Mouse (Mus musculus): ENCODE results near the gene Prlhr. TPM values are rescaled to one million over a fixed set of nuclear protein-coding genes. Genes with fewer than 3 reads are reported as not detected.

Gene Prlhr
- not detected in 2 replicates for polyA plus RNA-seq (2015; fragmentation: Nextera tagmentation; extraction: Ambion mirVana)

DNA sequence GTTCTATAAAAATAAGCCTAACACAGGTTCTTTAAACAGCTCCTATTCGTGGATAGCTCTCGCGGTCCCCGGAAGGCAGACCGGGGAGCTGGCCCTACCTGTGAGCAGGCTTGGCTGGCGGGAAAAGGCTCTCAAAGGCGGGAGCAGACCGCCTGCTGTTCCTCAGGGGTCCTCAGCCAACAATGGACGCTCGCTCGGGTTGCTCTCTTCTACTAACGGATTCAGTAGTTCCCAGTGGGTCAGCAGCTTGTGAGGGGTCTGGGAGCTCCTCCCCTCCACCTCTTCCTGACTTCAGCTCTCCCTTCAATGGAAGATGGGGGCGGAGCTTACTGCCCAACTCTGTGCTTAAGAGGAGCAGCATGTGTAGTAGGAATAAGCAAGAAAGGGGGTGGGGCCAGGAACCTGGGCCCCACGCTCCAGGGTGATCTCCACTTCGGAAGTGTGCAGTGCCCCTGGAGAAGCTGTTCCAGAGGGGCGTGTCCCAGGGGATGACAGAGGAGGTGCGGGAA is at the start of gene Prlhr:
TSS of gene Prlhr (minus strand) at position 51 of the 509 bp plus-strand sequence.
- 3% methylated on average over 17 of the region's 17 CpGs for WGBS

DNA sequence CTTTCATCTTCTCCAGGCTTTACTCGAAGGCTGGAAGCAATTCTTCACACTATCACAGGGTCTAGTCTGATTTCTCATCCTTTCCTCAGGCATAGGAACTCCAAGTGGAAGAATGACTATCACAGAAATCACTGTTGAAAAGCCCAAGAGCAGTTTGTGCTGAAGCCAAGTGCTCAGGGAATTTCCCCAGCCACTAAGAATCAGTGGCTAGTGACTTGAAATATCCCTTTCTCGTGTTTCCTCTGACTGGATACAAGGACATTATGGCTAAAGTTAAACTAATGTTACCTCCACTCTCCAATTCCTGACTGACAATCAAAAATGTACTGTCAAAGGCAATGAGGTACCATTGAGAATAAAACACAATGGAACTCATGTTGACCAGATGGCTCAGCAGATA is 47.0 kb upstream of the Prlhr start:
- Histone ChIP-seq H3K36me3 (no peaks in the 10 kb centered on the region), H3K27me3 (no peaks in the 10 kb centered on the region), H3K9ac (no peak overlapping the region), H3K9me3 (no peaks in the 10 kb centered on the region), H3K27ac (no peak overlapping the region), H3K4me2 (no peak overlapping the region), H3K4me1 (no peaks in the 10 kb centered on the region), H3K4me3 (no peak overlapping the region)
- WGBS, result 63% methylated on average over 2 of the region's 2 CpGs
- no peak for ATAC-seq (ENCODE audit: insufficient number of reproducible peaks, insufficient read depth, low FRiP score, low TSS enrichment, low read depth)

More for the DNA sequence above, at the start of gene Prlhr:
- no peak for ATAC-seq (ENCODE audit: insufficient number of reproducible peaks, insufficient read depth, low FRiP score, low TSS enrichment, low read depth)
- H3K36me3 ChIP-seq, result no peaks in the 10 kb centered on the region
- no peak within 1 kb of the TSS for H3K9ac ChIP-seq
- H3K27me3 ChIP-seq, result peaks cover 49% of the 10 kb centered on the region
- peaks cover 15% of the 10 kb centered on the region for H3K4me1 ChIP-seq
- peak within 1 kb of the TSS; percentile 24 for H3K4me3 ChIP-seq
- peak within 1 kb of the TSS; percentile 54 for H3K4me2 ChIP-seq
- H3K27ac ChIP-seq, result no peak within 1 kb of the TSS
- H3K9me3 ChIP-seq, result no peaks in the 10 kb centered on the region

DNA sequence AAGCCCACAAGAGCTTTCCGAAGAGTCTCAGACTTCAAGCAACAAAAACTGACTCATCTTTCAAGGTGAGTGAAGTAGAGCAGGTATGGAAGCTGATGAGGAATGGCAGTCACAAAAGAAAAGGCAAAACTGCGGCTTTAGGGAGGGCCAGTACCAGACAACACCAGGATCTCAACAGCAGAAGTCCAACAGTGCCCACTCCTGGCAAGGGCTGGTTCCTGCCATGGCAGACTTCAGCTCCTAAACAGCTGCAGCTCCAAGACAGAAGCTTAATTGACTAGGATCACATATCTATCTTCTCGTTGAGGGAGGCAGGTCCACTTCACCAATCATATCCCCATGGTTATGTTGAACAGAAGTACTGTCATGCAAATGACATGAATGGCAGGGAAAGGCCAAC is 45.3 kb upstream of the Prlhr start:
- ATAC-seq (ENCODE audit: insufficient number of reproducible peaks, insufficient read depth, low FRiP score, low TSS enrichment, low read depth), result no peak
- Histone ChIP-seq H3K9me3 (no peaks in the 10 kb centered on the region), H3K9ac (no peak overlapping the region), H3K4me2 (no peak overlapping the region), H3K27me3 (no peaks in the 10 kb centered on the region), H3K4me1 (no peaks in the 10 kb centered on the region), H3K27ac (no peak overlapping the region), H3K36me3 (no peaks in the 10 kb centered on the region), H3K4me3 (no peak overlapping the region)
- 62% methylated on average over 3 of the region's 3 CpGs for WGBS

DNA sequence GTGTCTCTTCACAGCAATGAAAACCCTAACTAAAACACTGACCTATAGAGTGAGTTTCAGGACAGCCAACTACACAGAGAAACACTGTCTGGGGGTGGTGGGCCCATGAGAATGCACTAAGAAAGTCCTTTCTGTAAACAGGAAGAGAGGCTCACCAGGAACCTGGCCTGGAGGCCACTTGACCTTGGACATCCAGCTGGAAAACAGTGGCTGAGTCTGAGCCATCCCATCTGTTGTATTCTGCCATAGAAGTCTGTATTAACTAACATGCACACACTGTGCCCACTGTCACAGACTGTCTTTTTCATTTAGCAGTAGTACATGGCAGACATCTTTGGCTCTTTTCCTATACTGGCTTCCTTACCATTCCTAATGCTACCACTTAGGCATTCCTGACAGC is 32.1 kb upstream of the Prlhr start:
- no peaks in the 10 kb centered on the region for H3K4me1 ChIP-seq
- no peak overlapping the region for H3K4me2 ChIP-seq
- no peak overlapping the region for H3K9ac ChIP-seq
- H3K4me3 ChIP-seq, result no peak overlapping the region
- no peaks in the 10 kb centered on the region for H3K27me3 ChIP-seq
- H3K9me3 ChIP-seq, result no peaks in the 10 kb centered on the region
- H3K36me3 ChIP-seq, result no peaks in the 10 kb centered on the region
- no peak overlapping the region for H3K27ac ChIP-seq
- no peak for ATAC-seq (ENCODE audit: insufficient number of reproducible peaks, insufficient read depth, low FRiP score, low TSS enrichment, low read depth)

DNA sequence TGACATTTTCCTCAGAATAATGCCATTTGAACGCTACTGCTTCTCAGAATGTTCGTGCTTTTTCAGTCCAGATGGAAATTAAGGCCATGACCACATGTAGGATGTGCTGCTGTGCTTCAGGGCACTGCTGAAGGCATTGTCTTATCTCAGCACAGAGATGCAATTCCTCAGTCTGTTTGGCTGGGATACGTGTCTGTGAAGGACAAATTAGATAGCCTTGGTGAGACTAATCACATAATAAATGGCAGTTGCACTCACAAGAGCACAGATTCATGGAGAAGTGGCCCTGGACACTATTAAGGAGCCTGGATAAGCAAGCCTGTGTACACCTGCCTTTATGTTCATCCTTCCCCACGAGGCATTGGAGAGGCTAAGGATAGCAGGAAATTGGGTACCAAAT is 29.1 kb upstream of the Prlhr start:
- no peaks in the 10 kb centered on the region for H3K4me1 ChIP-seq
- no peak overlapping the region for H3K4me3 ChIP-seq
- no peak overlapping the region for H3K27ac ChIP-seq
- H3K9me3 ChIP-seq, result no peaks in the 10 kb centered on the region
- no peaks in the 10 kb centered on the region for H3K36me3 ChIP-seq
- H3K4me2 ChIP-seq, result no peak overlapping the region
- no peak overlapping the region for H3K9ac ChIP-seq
- 62% methylated on average over 4 of the region's 4 CpGs for WGBS
- no peaks in the 10 kb centered on the region for H3K27me3 ChIP-seq
- no peak for ATAC-seq (ENCODE audit: insufficient number of reproducible peaks, insufficient read depth, low FRiP score, low TSS enrichment, low read depth)

DNA sequence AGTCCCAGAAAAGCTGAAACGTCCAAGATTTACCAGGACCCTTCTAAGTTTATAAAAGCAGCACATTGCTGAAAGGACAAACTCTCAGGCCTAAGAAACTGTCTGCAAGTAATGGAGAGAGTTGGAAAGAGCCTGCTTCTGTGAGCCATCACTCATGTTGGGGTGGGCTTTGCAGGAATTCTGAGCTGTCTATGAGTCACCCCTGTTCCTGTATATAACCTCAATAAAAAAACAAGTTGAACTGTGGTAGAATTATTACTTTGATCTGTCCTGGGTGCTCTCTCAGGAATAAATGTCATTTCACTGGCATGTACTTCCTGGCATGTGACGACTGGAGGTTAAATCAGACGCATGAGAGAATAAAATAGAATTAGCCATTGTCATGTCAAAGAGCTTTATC is 27.7 kb upstream of the Prlhr start:
- Histone ChIP-seq H3K36me3 (no peaks in the 10 kb centered on the region), H3K4me3 (no peak overlapping the region), H3K9me3 (no peaks in the 10 kb centered on the region), H3K27ac (no peak overlapping the region), H3K27me3 (no peaks in the 10 kb centered on the region), H3K9ac (no peak overlapping the region), H3K4me2 (no peak overlapping the region), H3K4me1 (no peaks in the 10 kb centered on the region)
- WGBS, result 60% methylated on average over 3 of the region's 3 CpGs
- no peak for ATAC-seq (ENCODE audit: insufficient number of reproducible peaks, insufficient read depth, low FRiP score, low TSS enrichment, low read depth)

DNA sequence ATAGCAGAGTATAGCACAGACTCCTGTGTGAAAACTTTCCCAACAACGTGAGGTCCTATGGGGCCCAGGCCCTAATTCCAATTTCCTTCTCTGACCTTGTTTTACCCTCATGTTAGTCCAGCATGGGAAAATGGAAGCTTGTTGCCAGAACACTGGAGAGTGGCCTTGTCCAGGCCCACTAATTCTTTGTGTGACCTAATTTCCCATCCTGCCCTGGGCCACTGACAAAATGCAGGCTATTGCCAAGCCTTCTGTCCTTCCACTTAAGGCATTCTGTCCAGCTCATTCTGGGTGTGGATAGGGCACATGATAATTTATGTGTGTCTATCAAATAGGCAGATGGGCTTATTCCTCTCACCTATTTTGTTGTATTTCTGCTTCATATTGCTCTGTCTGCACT is 21.5 kb upstream of the Prlhr start:
- 82% methylated on average over 1 of the region's 1 CpGs for WGBS
- H3K27me3 ChIP-seq, result no peaks in the 10 kb centered on the region
- no peak overlapping the region for H3K9ac ChIP-seq
- H3K27ac ChIP-seq, result no peak overlapping the region
- no peaks in the 10 kb centered on the region for H3K9me3 ChIP-seq
- H3K4me2 ChIP-seq, result no peak overlapping the region
- H3K36me3 ChIP-seq, result no peaks in the 10 kb centered on the region
- no peak overlapping the region for H3K4me3 ChIP-seq
- no peak for ATAC-seq (ENCODE audit: insufficient number of reproducible peaks, insufficient read depth, low FRiP score, low TSS enrichment, low read depth)
- no peaks in the 10 kb centered on the region for H3K4me1 ChIP-seq

DNA sequence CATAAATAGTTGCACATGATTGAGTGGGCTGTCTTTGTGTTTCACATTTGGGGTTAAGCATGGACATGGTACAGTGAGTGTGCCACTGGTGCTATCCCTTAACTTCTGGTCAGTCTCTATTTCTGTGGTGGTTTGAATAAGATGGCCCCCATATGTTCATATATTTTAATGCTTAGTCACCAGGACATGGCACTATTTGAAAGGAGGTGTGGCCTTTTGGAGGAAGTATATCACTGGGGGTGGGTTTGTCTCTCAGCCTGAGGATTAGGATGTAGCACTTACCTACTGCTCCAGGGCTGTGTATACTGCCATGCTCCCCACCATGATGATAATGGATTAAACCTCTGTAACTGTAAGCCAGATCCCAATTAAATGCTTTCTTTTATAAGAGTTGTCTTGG is 17.2 kb upstream of the Prlhr start:
- Histone ChIP-seq H3K4me2 (no peak overlapping the region), H3K4me3 (no peak overlapping the region)
- no peak for ATAC-seq (ENCODE audit: insufficient number of reproducible peaks, insufficient read depth, low FRiP score, low TSS enrichment, low read depth)

DNA sequence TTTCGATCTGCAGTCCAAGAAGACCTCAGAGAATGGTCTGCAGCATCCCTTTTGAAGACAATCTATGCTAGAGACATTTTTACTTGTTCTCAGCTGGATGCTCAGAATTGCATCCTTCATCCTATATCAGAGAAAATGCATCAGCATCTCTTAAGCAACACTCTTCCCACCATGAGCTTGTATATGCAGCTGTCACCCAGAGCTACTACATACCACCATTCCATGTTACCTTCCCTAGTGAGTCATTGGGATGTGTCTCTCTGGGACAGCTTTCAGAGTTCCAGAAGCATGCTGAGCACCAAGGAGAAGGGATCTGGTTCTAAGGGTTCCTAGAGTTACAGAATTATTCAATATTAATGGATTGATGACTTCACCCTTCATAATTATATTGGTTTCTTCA is 10.8 kb upstream of the Prlhr start:
- H3K4me2 ChIP-seq, result no peak overlapping the region
- no peaks in the 10 kb centered on the region; the same call in 1 of the 2 replicates for H3K27me3 ChIP-seq
- 39% methylated on average over 1 of the region's 1 CpGs for WGBS
- H3K4me3 ChIP-seq, result no peak overlapping the region
- H3K4me1 ChIP-seq, result no peaks in the 10 kb centered on the region
- H3K27ac ChIP-seq, result no peak overlapping the region
- H3K9me3 ChIP-seq, result no peaks in the 10 kb centered on the region
- no peak for ATAC-seq (ENCODE audit: insufficient number of reproducible peaks, insufficient read depth, low FRiP score, low TSS enrichment, low read depth)
- no peaks in the 10 kb centered on the region for H3K36me3 ChIP-seq
- H3K9ac ChIP-seq, result no peak overlapping the region

More for the DNA sequence above, 17.2 kb upstream of the Prlhr start:
- H3K36me3 ChIP-seq, result no peaks in the 10 kb centered on the region
- no peaks in the 10 kb centered on the region for H3K9me3 ChIP-seq
- no peak overlapping the region for H3K27ac ChIP-seq
- no peaks in the 10 kb centered on the region for H3K27me3 ChIP-seq
- H3K9ac ChIP-seq, result no peak overlapping the region
- H3K4me1 ChIP-seq, result no peaks in the 10 kb centered on the region

DNA sequence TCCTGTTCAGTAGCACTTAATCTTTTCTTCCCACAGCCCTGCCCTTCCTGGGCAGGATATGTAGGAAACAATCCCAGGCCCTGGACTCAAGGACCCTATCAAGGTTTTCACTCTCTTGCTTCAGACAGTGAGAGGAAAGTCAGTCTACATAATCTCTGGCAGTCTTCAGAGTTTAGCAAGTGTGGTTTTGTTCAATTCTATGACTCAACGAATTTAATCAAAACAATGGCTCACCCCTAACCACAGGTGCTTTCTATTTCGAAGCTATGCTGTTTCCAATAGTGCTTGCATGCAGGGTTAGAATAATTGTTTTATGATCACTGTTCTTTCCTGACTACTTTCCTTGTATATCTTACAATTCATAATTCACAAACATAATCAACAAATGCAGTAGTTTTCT is 9.7 kb upstream of the Prlhr start:
- Histone ChIP-seq H3K4me1 (no peaks in the 10 kb centered on the region), H3K4me3 (no peak overlapping the region), H3K27me3 (no peaks in the 10 kb centered on the region; the same call in 1 of the 2 replicates), H3K36me3 (no peaks in the 10 kb centered on the region), H3K9ac (no peak overlapping the region), H3K27ac (no peak overlapping the region), H3K9me3 (no peaks in the 10 kb centered on the region), H3K4me2 (no peak overlapping the region)
- 26% methylated on average over 2 of the region's 2 CpGs for WGBS
- ATAC-seq (ENCODE audit: insufficient number of reproducible peaks, insufficient read depth, low FRiP score, low TSS enrichment, low read depth), result no peak

DNA sequence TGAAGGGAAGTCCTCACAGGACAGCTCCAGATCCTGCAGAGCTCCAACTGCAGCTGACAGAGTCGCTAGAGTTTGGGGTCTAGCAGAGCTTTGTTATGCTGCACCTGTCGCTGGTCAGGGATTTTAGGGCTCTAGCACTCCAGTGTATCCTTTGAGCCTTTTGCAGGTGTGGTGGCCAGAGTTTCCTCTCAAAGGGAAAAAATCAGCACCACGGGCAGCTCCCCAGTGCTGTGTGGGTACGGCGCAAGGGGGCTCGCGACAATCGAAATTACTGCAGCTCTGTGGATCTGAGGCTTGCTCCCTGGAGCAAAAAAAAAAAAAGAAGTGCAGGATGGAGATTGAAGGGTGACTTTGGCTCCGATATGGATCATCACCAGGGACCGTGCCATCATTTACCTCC is 742 bp upstream of the Prlhr start:
- ATAC-seq (ENCODE audit: insufficient number of reproducible peaks, insufficient read depth, low FRiP score, low TSS enrichment, low read depth), result no peak
- Histone ChIP-seq H3K36me3 (no peaks in the 10 kb centered on the region), H3K4me2 (no peak overlapping the region), H3K9me3 (no peaks in the 10 kb centered on the region), H3K27ac (no peak overlapping the region), H3K4me3 (no peak overlapping the region), H3K27me3 (peaks cover 49% of the 10 kb centered on the region), H3K9ac (no peak overlapping the region), H3K4me1 (peaks cover 13% of the 10 kb centered on the region)
- WGBS, result 2% methylated on average over 10 of the region's 10 CpGs

DNA sequence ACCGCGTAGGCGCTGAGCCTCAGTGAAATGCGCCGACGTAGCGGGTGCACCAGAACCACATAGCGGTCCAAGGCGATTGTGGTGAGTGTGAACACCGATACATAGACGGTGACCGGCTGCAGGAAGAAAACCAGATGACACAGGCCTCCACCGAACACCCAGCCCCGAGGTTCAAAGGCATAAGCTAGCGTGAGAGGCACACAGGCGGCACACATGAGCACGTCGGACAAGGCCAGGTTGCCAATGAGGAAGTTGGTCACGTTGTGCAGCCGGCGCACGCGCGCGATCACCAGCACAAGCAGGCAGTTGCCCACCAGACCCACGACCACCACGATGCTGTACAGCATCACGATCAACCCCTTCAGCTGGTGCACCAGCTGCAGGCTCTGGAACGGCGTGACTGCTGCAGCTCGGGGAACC is 506 bp downstream of the Prlhr start:
- no peak for ATAC-seq (ENCODE audit: insufficient number of reproducible peaks, insufficient read depth, low FRiP score, low TSS enrichment, low read depth)
- Histone ChIP-seq H3K4me3 (peak overlapping the region; percentile 24), H3K27ac (no peak overlapping the region), H3K9me3 (no peaks in the 10 kb centered on the region), H3K9ac (no peak overlapping the region), H3K4me2 (peak overlapping the region; percentile 54), H3K27me3 (peaks cover 49% of the 10 kb centered on the region), H3K36me3 (no peaks in the 10 kb centered on the region), H3K4me1 (peaks cover 15% of the 10 kb centered on the region)
- 13% methylated on average over 31 of the region's 31 CpGs for WGBS

Data from embryonic facial prominence, embryonic 13.5 days (tissue).